Mouse (Mus musculus) forebrain, embryonic 14.5 days (tissue): ENCODE results near the gene Cbfb. TPM values are rescaled to one million over a fixed set of nuclear protein-coding genes. Genes with fewer than 3 reads are reported as not detected.
A peak's percentile ranks its signal among the peaks of the same experiment; 100 is the strongest.
"Not testable (repeated sequence)": the region's sequence is repeated elsewhere in the genome, so short reads cannot be mapped to it uniquely, and the experiment has no call there.

Experiments
- ATAC-seq: fragments of 200-750 bp; cut with Nextera tagmentation; 2 replicates; pipeline ENCODE4 v1.8.0; 2017; ENCODE audit warnings: mild to moderate bottlenecking, moderate library complexity
- DNase-seq: peaks from one replicate; pipeline ENCODE4 v3.0.0-alpha.2; 2015; ENCODE audit warnings: low spot score
- H3K27ac ChIP-seq: fragments of 300-500 bp; sonication (generic); 2 replicates; pipeline ENCODE4 v1.5.1; 2014; ENCODE audit warnings: low read depth, mild to moderate bottlenecking, control low read depth, low read length, moderate library complexity
- H3K27me3 ChIP-seq: fragments of 300-500 bp; sonication (generic); replicated peaks from 2 replicates; pipeline ENCODE4 v1.6.1; 2014; ENCODE audit warnings: low read length, control low read depth, mixed read lengths; ENCODE audit not compliant: control insufficient read depth, insufficient read depth
- H3K36me3 ChIP-seq: fragments of 300-500 bp; sonication (generic); 2 replicates; pipeline ENCODE4 v1.6.1; 2014; ENCODE audit warnings: low read length, control low read depth; ENCODE audit not compliant: control insufficient read depth, insufficient read depth
- H3K4me1 ChIP-seq: fragments of 300-500 bp; sonication (generic); 2 replicates; pipeline ENCODE4 v1.6.1; 2014; ENCODE audit warnings: antibody characterized with exemption, low read length, control low read depth; ENCODE audit not compliant: control insufficient read depth, insufficient read depth
- H3K4me2 ChIP-seq: fragments of 300-500 bp; sonication (generic); 2 replicates; pipeline ENCODE4 v1.6.1; 2014; ENCODE audit warnings: mild to moderate bottlenecking, control low read depth, low read length
- H3K4me3 ChIP-seq: fragments of 300-500 bp; sonication (generic); 2 replicates; pipeline ENCODE4 v1.5.1; 2014; ENCODE audit warnings: low read depth, low read length, control low read depth
- H3K9ac ChIP-seq: fragments of 300-500 bp; sonication (generic); 2 replicates; pipeline ENCODE4 v1.6.1; 2014; ENCODE audit warnings: mild to moderate bottlenecking, low read length, control low read depth, moderate library complexity
- H3K9me3 ChIP-seq: fragments of 300-500 bp; sonication (generic); replicated peaks from 2 replicates; pipeline ENCODE4 v1.6.1; 2016; ENCODE audit warnings: low read length, control low read depth, mixed read lengths; ENCODE audit not compliant: control insufficient read depth
- WGBS: fragments of 180-500 bp; shearing (Covaris S2); extraction: QIAGEN DNeasy Blood & Tissue Kit; methylation state at CpG from one replicate; pipeline ENCODE4 v1.1.7; 2014; 5-methylcytosine and 5-hydroxymethylcytosine counted together
- polyA plus RNA-seq: library from polyadenylated mRNA; unstranded; fragments of >200 nt; fragmentation: Nextera tagmentation; extraction: Ambion mirVana; gene quantifications from 2 replicates; pipeline ENCODE4 v1.2.1, GENCODE M21; 2014

The Cbfb gene
- polyA plus RNA-seq, 1 experiment from 2014 or later, result 34.5 TPM

GRCm38 (mm10) chr8:105225917-105226316 lies 55.4 kb downstream of the Cbfb start:
- Histone ChIP-seq H3K36me3 (no peaks in the 10 kb centered on the region), H3K4me1 (peaks cover 12% of the 10 kb centered on the region), H3K9me3 (no peaks in the 10 kb centered on the region), H3K27me3 (no peaks in the 10 kb centered on the region), H3K27ac (no peak overlapping the region), H3K4me3 (peak overlapping the region; percentile 88), H3K4me2 (peak overlapping the region; percentile 83), H3K9ac (peak overlapping the region; percentile 94)
- ATAC-seq, result no peak
- 37% methylated on average over 6 of the region's 6 CpGs for WGBS
- no peak for DNase-seq

- ATAC-seq, result no peak
- Histone ChIP-seq H3K9me3 (no peaks in the 10 kb centered on the region), H3K9ac (no peak overlapping the region), H3K4me3 (no peak overlapping the region), H3K36me3 (peaks cover 19% of the 10 kb centered on the region), H3K4me2 (no peak overlapping the region), H3K27me3 (no peaks in the 10 kb centered on the region), H3K4me1 (no peaks in the 10 kb centered on the region), H3K27ac (no peak overlapping the region)
- WGBS, result 87% methylated on average over 12 of the region's 12 CpGs
- no peak for DNase-seq
These were observed 61.2 kb downstream of the Cbfb start for GRCm38 (mm10) chr8:105231503-105232320.

- not testable (repeated sequence) for H3K27me3 ChIP-seq, H3K4me2 ChIP-seq, H3K4me3 ChIP-seq, H3K9ac ChIP-seq, ATAC-seq, H3K9me3 ChIP-seq, DNase-seq, H3K27ac ChIP-seq, H3K4me1 ChIP-seq
- 91% methylated on average over 4 of the region's 4 CpGs for WGBS
- peaks cover 19% of the 10 kb centered on the region for H3K36me3 ChIP-seq
These were observed 61.8 kb downstream of the Cbfb start for GRCm38 (mm10) chr8:105232321-105232693.

GRCm38 (mm10) chr8:105233126-105233935 lies 62.9 kb downstream of the Cbfb start:
- no peak for DNase-seq
- no peak overlapping the region for H3K9ac ChIP-seq
- no peaks in the 10 kb centered on the region for H3K4me1 ChIP-seq
- H3K27me3 ChIP-seq, result no peaks in the 10 kb centered on the region
- H3K27ac ChIP-seq, result no peak overlapping the region
- H3K36me3 ChIP-seq, result peaks cover 19% of the 10 kb centered on the region
- H3K9me3 ChIP-seq, result no peaks in the 10 kb centered on the region
- WGBS, result 73% methylated on average over 1 of the region's 1 CpGs
- H3K4me3 ChIP-seq, result no peak overlapping the region
- no peak for ATAC-seq
- no peak overlapping the region for H3K4me2 ChIP-seq

GRCm38 (mm10) chr8:105235206-105235605 lies 64.7 kb downstream of the Cbfb start:
- Histone ChIP-seq H3K36me3 (peaks cover 38% of the 10 kb centered on the region), H3K27ac (no peak overlapping the region), H3K9me3 (no peaks in the 10 kb centered on the region), H3K27me3 (no peaks in the 10 kb centered on the region), H3K9ac (no peak overlapping the region), H3K4me3 (no peak overlapping the region), H3K4me2 (no peak overlapping the region), H3K4me1 (no peaks in the 10 kb centered on the region)
- no peak for DNase-seq
- 82% methylated on average over 1 of the region's 1 CpGs for WGBS
- ATAC-seq, result no peak

- no peaks in the 10 kb centered on the region for H3K9me3 ChIP-seq
- no peak for ATAC-seq
- H3K4me3 ChIP-seq, result no peak overlapping the region
- WGBS, result 94% methylated on average over 14 of the region's 14 CpGs
- no peak for DNase-seq
- no peaks in the 10 kb centered on the region for H3K4me1 ChIP-seq
- no peak overlapping the region for H3K4me2 ChIP-seq
- peaks cover 57% of the 10 kb centered on the region for H3K36me3 ChIP-seq
- no peak overlapping the region for H3K9ac ChIP-seq
- no peaks in the 10 kb centered on the region for H3K27me3 ChIP-seq
- no peak overlapping the region for H3K27ac ChIP-seq
These were observed 67.1 kb downstream of the Cbfb start for GRCm38 (mm10) chr8:105237442-105238142.

- no peak for DNase-seq
These were observed 70.5 kb downstream of the Cbfb start for GRCm38 (mm10) chr8:105241016-105241415.

GRCm38 (mm10) chr8:105251954-105252353 lies 81.5 kb downstream of the Cbfb start:
- H3K27ac ChIP-seq, result no peak overlapping the region
- no peak overlapping the region for H3K4me2 ChIP-seq
- H3K36me3 ChIP-seq, result peaks cover 55% of the 10 kb centered on the region
- no peak overlapping the region for H3K4me3 ChIP-seq
- ATAC-seq (no peak), DNase-seq (no peak)
- no peaks in the 10 kb centered on the region for H3K9me3 ChIP-seq
- peaks cover 3% of the 10 kb centered on the region for H3K27me3 ChIP-seq
- peaks cover 5% of the 10 kb centered on the region; the same call in 1 of the 2 replicates for H3K4me1 ChIP-seq
- no peak overlapping the region for H3K9ac ChIP-seq
- WGBS, result 93% methylated on average over 6 of the region's 6 CpGs

More at GRCm38 (mm10) chr8:105241016-105241415, 70.5 kb downstream of the Cbfb start:
- no peak for ATAC-seq
- Histone ChIP-seq H3K27me3 (no peaks in the 10 kb centered on the region), H3K27ac (no peak overlapping the region), H3K9me3 (no peaks in the 10 kb centered on the region), H3K9ac (no peak overlapping the region), H3K36me3 (peaks cover 54% of the 10 kb centered on the region), H3K4me1 (no peaks in the 10 kb centered on the region), H3K4me2 (no peak overlapping the region), H3K4me3 (no peak overlapping the region)
- WGBS, result 95% methylated on average over 7 of the region's 7 CpGs
